Mouse (Mus musculus) spleen, adult 2 months (tissue): ENCODE measurements around the gene Isl1. TPM values are rescaled to one million over a fixed set of nuclear protein-coding genes. Genes with fewer than 3 reads are reported as not detected.

Experiments
- DNase-seq, 2 experiments: peaks; one replicate each; pipeline versions ENCODE4 v3.0.0 to v3.0.0-alpha.2; 2012 to 2021; ENCODE audit warnings: low spot score in 2 of 2, low read depth in 1 of 2
- H3K27ac ChIP-seq: fragments of 200-500 bp; 2 replicates; pipeline ENCODE4 v1.5.1; 2012; ENCODE audit warnings: low read length, inconsistent platforms; ENCODE audit not compliant: insufficient read depth
- H3K27me3 ChIP-seq: fragments of 200-500 bp; 2 replicates; pipeline ENCODE4 v1.6.1; 2012; ENCODE audit warnings: mild to moderate bottlenecking, moderate library complexity, low read length, inconsistent platforms; ENCODE audit not compliant: control insufficient read depth, insufficient read depth
- H3K36me3 ChIP-seq: fragments of 200-500 bp; 2 replicates; pipeline ENCODE4 v1.6.1; 2012; ENCODE audit warnings: mild to moderate bottlenecking, low read length, inconsistent platforms; ENCODE audit not compliant: control insufficient read depth, insufficient read depth
- H3K4me1 ChIP-seq: fragments of 200-500 bp; 2 replicates; pipeline ENCODE4 v1.6.1; 2011; ENCODE audit warnings: inconsistent platforms; ENCODE audit not compliant: control insufficient read depth, insufficient read depth, insufficient read length
- H3K4me3 ChIP-seq: fragments of 200-500 bp; 2 replicates; pipeline ENCODE4 v1.5.1; 2011; ENCODE audit warnings: mild to moderate bottlenecking, inconsistent platforms; ENCODE audit not compliant: insufficient read depth, insufficient read length; ENCODE audit errors: extremely low read depth
- CTCF ChIP-seq: fragments of 200-500 bp; IDR thresholded peaks from 2 replicates; pipeline ENCODE4 v1.5.1; 2011; ENCODE audit warnings: mild to moderate bottlenecking, inconsistent platforms; ENCODE audit not compliant: insufficient read depth, insufficient read length, insufficient replicate concordance; ENCODE audit errors: extremely low read depth
- POLR2A ChIP-seq: fragments of 200-500 bp; IDR thresholded peaks from 2 replicates; pipeline ENCODE4 v1.6.1; 2011; ENCODE audit warnings: low read depth, low read length, inconsistent platforms
- WGBS: fragments of 180-500 bp; shearing (Covaris S2); methylation state at CpG from one replicate; pipeline ENCODE4 v1.1.7; 2018; 5-methylcytosine and 5-hydroxymethylcytosine counted together
- polyA plus RNA-seq: library from polyadenylated mRNA; depleted of rRNA; stranded (reverse); fragments of >200 nt; gene quantifications from 2 replicates; pipeline ENCODE4 v1.2.3, GENCODE M21; 2012

Gene Isl1
- polyA plus RNA-seq, 1 experiment: 0.04 TPM

DNA sequence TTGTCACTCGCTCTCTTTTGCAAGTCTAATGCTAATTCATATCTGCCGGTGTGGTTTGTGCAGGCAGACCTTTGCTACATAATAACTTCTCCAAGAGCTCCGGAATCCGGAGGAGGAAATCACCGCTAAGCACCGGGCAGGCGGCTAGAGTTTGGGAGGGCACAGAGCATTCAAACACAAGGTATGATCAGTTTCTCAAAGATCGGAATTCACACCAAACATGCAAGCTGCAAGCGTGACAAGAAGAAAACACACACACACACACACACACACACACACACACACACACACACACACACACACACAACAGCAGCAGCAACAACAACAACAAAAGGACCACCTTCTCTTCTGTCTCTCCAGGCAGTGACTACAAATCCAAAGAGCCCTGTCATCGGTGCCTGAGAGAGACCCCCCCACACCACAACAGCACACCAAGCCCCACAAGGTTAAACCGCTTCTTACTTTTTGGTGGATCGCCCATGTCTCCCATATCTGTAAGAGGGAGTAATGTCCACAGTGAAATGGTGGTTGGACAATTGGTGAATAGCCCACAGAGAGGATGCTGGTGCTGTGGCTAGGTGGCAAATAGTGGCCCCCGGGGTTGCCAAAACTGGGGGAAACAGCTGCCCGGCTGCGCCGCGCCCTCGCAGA lies 431 bp downstream of the Isl1 start:
- WGBS: 3% methylated on average over 18 of the region's 18 CpGs
- no peak overlapping the region for H3K4me3 ChIP-seq
- DNase-seq: no peak

GRCm38 (mm10) chr13:116308121-116308932 lies 1.2 kb downstream of the Isl1 start:
- H3K27me3 ChIP-seq: peaks cover 11% of the 10 kb centered on the region
- DNase-seq: no peak
- no peaks in the 10 kb centered on the region for H3K4me1 ChIP-seq
- no peaks in the 10 kb centered on the region for H3K36me3 ChIP-seq
- no peak overlapping the region for H3K27ac ChIP-seq
- no peak overlapping the region for H3K4me3 ChIP-seq
- TF ChIP-seq POLR2A (no peak), CTCF (no peak)
- 7% methylated on average over 20 of the region's 20 CpGs for WGBS

More for the DNA sequence above, 431 bp downstream of the Isl1 start:
- H3K36me3 ChIP-seq: no peaks in the 10 kb centered on the region
- TF ChIP-seq CTCF: no peak
- no peak for TF ChIP-seq POLR2A
- H3K4me1 ChIP-seq: no peaks in the 10 kb centered on the region
- peaks cover 14% of the 10 kb centered on the region for H3K27me3 ChIP-seq
- H3K27ac ChIP-seq: no peak overlapping the region

DNA sequence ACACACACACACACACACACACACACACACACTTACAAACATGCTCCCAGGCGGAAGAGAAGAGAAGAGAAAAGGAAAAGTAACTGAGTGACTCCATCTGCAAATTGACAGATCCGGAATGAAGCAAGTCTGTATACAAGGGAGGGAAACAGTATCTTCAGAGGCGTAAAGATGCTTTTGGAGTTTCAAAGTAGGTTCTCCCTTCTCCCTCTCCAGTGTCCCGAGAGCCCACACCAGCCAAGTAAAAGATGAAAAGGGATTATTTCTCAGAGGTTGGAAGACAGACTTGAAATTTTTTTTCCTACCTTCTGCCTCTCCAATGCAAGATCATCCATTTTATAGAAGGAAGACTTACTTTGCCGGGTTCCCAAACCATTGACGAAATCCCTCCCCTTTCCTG lies 2.9 kb downstream of the Isl1 start:
- Histone ChIP-seq H3K4me1 (no peaks in the 10 kb centered on the region), H3K27ac (no peak overlapping the region), H3K27me3 (peaks cover 10% of the 10 kb centered on the region), H3K4me3 (no peak overlapping the region), H3K36me3 (no peaks in the 10 kb centered on the region)
- 44% methylated on average over 6 of the region's 6 CpGs for WGBS
- DNase-seq: no peak
- TF ChIP-seq POLR2A: no peak
- no peak for TF ChIP-seq CTCF

- no peak overlapping the region for H3K27ac ChIP-seq
- peaks cover 10% of the 10 kb centered on the region for H3K27me3 ChIP-seq
- DNase-seq: no peak
- TF ChIP-seq POLR2A: no peak
- TF ChIP-seq CTCF: no peak
- no peak overlapping the region for H3K4me3 ChIP-seq
- H3K4me1 ChIP-seq: no peaks in the 10 kb centered on the region
- no peaks in the 10 kb centered on the region for H3K36me3 ChIP-seq
- WGBS: 42% methylated on average over 2 of the region's 2 CpGs
Observed at GRCm38 (mm10) chr13:116305721-116306120, 3.8 kb downstream of the Isl1 start.

- no peak for TF ChIP-seq CTCF
- 5% methylated on average over 25 of the region's 25 CpGs for WGBS
- peaks cover 9% of the 10 kb centered on the region for H3K27me3 ChIP-seq
- H3K27ac ChIP-seq: no peak overlapping the region
- H3K4me1 ChIP-seq: no peaks in the 10 kb centered on the region
- H3K4me3 ChIP-seq: no peak overlapping the region
- no peaks in the 10 kb centered on the region for H3K36me3 ChIP-seq
- no peak for DNase-seq
Observed at GRCm38 (mm10) chr13:116304713-116305470, 4.6 kb downstream of the Isl1 start.

- 50% methylated on average over 6 of the region's 6 CpGs for WGBS
- H3K27me3 ChIP-seq: 0 out of 2 replicates have a peak, but pooled peaks cover 3% of the 10 kb centered on the region
Observed at GRCm38 (mm10) chr13:116303766-116304165, 5.7 kb downstream of the Isl1 start.

More at GRCm38 (mm10) chr13:116303766-116304165, 5.7 kb downstream of the Isl1 start:
- DNase-seq: no peak
- no peaks in the 10 kb centered on the region for H3K4me1 ChIP-seq
- H3K4me3 ChIP-seq: no peak overlapping the region
- no peak overlapping the region for H3K27ac ChIP-seq
- no peaks in the 10 kb centered on the region for H3K36me3 ChIP-seq
- TF ChIP-seq CTCF: no peak
- no peak for TF ChIP-seq POLR2A
